Mouse (Mus musculus) brain, adult 2 months (tissue): ENCODE data around the gene Lonrf3.

Experiments
- DNase-seq: peaks from one replicate; pipeline ENCODE4 v3.0.0; 2011; ENCODE audit warnings: low read depth, low spot score

Gene Lonrf3

DNA sequence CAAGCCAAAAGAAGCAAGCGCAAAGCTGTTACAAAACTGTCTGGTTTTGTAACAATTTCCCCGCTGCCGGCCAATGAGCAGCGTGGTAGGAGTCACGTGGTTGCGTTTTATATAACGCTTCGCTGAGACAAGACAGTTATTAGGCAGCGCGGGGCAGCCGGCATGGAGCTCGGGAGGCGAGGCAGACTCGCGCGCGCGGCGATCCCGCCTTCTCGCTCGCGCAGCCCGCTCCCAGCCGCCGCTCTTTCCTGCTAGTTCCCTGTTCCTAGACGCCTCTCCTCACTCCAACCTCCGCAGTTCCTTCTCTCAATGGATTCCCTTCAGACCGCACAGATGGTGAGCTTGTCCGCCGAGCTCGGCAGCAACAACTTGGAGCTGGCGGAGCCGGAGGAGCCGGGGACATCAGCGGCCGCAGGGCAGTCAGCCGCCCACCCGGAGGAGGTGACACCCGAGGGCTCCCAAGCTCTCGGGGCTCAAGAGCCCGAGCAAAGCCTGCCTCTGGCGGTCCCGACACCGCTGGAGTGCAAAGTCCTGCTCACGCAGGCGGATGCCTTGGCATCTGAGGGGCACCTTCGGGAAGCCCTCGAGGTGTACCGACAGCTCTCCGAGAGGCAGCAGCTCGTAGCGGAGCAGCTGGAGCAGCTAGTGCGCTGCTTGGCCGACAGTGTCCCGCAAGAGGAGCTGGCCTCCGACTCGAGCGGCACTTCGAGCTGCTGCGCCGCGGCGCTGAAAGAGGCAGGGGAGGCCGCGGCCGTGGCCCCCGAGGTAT, at the start of gene Lonrf3:
Lonrf3 (plus strand) TSS at position 83 of the 769 bp plus-strand sequence.
- DNase-seq: peak; percentile 92

GRCm38 (mm10) chrX:36278750-36279149, 49.4 kb upstream of the Lonrf3 start:
- peak; percentile 3 for DNase-seq

GRCm38 (mm10) chrX:36311420-36311819, 16.7 kb upstream of the Lonrf3 start:
- peak; percentile 81 for DNase-seq

GRCm38 (mm10) chrX:36327491-36328255, 480 bp upstream of the Lonrf3 start:
- DNase-seq: peak; percentile 58

- DNase-seq: peak; percentile 27
Measured at GRCm38 (mm10) chrX:36329040-36329649, 992 bp downstream of the Lonrf3 start.

DNA sequence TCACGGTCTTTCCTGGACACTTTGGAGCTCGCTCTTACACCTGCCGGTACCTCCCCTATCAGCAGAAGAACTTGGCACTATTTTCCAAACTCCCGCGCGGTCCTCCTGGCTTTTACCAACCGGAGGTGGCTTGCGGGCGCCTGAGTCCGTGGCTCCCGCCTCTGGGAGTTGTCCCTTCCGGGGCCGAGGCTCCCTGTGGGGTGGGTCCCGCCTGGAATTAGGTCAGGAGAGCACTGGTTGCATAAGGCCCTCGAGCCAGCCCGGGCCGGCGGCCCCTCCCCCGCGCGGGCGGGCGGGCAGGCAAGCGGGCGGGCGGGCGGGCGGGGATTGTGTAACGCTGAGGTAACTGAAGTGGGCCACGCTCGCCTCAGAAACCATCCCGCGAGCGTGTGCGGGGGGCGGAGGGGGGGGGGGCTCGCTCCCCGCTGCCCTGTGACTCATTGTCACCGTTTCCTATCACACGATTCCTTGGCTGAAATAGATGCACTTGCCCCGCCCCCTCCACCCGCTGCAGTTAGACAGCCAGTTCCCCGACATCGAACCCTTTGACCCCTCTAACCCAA, 1.8 kb downstream of the Lonrf3 start:
- peak; percentile 54 for DNase-seq

GRCm38 (mm10) chrX:36352446-36352845, 24.3 kb downstream of the Lonrf3 start:
- peak; percentile 62 for DNase-seq

DNA sequence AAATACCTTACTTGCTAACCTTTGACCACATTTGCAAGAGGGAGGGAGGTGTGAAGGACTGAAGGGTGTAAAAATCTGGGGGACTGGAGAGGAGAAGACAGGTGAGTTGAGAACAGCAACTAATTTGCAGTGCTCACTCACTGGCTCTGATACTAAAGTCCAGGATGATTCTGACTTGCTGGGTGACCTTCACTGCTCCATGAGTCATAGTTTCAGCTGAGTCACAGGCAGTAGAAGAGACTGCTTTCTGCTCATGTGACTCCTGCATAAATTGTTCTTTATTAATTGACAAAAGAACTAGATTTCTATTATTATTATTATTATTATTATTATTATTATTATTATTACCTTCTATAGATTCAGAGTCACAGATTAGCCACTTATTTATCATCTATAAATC, 57.2 kb downstream of the Lonrf3 start:
- peak; percentile 13 for DNase-seq

- peak; percentile 83 for DNase-seq
Measured at GRCm38 (mm10) chrX:36389971-36390370, 61.8 kb downstream of the Lonrf3 start.

DNA sequence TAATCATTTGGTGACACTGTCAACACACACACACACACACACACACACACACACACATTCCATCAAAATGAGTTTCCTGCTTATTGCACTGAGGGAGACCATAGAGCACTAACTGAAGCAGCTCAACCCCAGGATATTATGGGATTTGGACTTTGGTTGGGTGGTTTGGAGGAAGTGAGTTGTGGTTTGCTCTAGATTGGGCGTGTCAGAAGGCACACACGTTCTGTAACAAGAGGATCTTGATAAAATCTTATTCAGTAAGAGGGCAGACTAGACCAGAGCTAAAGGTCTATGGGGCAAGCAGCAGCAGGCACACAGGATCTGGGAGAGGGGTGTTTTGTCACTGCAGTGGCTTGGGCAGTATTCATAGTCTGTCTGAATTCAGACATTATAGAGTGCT, 62.4 kb downstream of the Lonrf3 start:
- no peak for DNase-seq

DNA sequence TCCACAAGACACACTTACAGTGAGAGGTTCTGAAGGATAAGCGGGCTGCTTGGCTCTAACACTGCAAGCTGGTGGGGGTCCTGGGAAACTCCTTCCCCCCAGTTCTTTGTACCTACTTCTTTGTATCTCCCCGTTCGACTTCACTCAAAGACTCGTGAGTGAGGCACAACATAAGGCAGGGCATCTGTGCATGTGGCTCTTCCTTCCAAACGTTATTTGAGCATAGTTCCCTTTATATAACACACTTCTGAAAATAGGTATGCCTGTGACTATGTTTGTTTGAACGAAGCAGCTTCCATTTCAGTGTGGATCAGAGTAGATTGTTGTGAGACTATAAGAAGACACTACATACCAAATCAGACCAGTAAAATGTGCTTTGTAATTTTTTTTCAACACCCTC, 64.5 kb downstream of the Lonrf3 start:
- peak; percentile 69 for DNase-seq

DNA sequence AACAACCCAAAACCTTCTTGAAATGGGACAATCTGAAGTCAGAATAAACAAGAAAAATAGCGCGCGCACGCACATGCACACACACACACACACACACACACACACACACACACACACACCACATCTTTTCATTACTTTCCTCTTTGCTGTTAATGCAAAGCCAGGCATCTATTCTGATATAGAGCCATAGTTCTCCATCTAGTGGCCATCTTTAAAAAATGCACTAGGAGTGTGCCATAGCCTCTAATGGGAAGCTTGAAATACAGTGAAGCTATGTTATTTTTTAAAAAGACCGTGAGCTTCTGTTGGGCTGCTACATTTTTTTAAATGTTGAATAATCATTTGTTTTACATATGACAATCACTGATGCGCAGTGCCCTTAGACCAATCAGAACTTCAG, 65.1 kb downstream of the Lonrf3 start:
- DNase-seq: peak; percentile 61

DNA sequence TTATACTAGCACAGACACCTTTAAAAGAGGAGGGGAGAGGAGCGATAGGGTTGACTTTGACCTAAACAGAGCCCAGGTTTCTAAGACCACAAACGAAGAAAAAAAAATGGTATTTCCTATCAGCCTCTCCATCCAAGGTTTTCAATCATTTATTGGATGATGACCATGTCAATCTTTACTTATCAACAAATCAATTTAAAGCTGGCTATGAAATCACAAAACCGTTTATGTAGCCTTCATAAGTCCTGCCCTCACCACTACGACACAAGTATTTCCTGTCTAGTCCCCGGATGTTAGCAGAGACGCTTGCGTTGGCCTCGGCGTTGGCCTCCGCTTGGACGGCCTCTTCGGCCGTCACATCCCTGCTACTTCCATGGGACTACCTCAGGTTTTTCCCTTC, 72.8 kb downstream of the Lonrf3 start, which contains the start of gene Gm6268:
Gm6268 (plus strand) TSS at position 301 of the 400 bp plus-strand sequence.
- no peak for DNase-seq

- no peak for DNase-seq
Measured at GRCm38 (mm10) chrX:36402316-36402715, 74.2 kb downstream of the Lonrf3 start.
